27 mouse cellular contexts compared by ENCODE assay signal in the genomic region with DNA sequence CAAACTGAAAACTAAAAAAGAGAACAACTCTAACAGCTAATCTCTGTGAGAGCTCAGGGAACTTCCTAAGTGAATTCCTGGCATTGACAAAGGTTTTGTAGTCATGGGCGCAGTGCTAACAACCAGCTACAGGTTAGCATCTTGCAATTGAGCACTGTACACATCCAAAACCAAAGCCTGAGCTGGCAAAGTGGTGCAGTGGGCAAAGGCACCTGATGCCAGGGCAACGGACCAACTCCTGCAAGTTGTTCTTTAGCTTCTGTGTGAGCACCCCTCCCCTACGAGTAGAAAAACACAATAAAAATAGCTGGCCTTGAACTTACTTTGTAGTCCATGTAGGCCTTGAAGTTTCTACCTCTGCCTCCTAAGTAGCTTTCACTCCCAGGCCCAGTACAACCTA.
"Had no signal": no experiment of that assay in that cellular context is flagged by ENCODE, and none has a peak within 500 bp of the region (broad histone marks: within the 10 kb centered on the region; RNA-seq: fewer than 3 reads in every experiment).

No protein-coding gene starts in this region.

- DNase-seq: gastrocnemius, adult 2 months; gastrocnemius, postnatal 10 days; gastrocnemius, postnatal 25 days; heart, adult 18-20 months; heart, postnatal 10 days; heart, postnatal 4 days; kidney, adult 11 months; kidney, adult 2 months; kidney, adult 9 months; kidney, postnatal 14 days; kidney, postnatal 36 days; layer of hippocampus, adult 9-11 months; layer of hippocampus, postnatal 36 days; left cerebral cortex, postnatal 4 days had no signal

- H3K36me3 ChIP-seq: hindbrain, embryonic 15.5 days had no signal

- H3K4me1 ChIP-seq: heart, embryonic 10.5 days; hindbrain, embryonic 10.5 days; hindbrain, embryonic 12.5 days; kidney, embryonic 15.5 days; limb, embryonic 15.5 days had no signal

- H3K9ac ChIP-seq: heart, embryonic 12.5 days; hindbrain, embryonic 12.5 days; hindbrain, embryonic 15.5 days; kidney, embryonic 15.5 days; limb, embryonic 13.5 days; limb, embryonic 15.5 days; liver, embryonic 12.5 days; liver, embryonic 14.5 days had no signal

- H3K4me2 ChIP-seq: heart, embryonic 12.5 days; hindbrain, embryonic 12.5 days; hindbrain, embryonic 15.5 days; kidney, embryonic 15.5 days; limb, embryonic 13.5 days; limb, embryonic 15.5 days; liver, embryonic 12.5 days had no signal

- H3K27me3 ChIP-seq: heart, embryonic 12.5 days; hindbrain, embryonic 12.5 days; hindbrain, embryonic 15.5 days; kidney, embryonic 15.5 days; limb, embryonic 13.5 days; limb, embryonic 15.5 days; liver, embryonic 12.5 days had no signal

- H3K9me3 ChIP-seq: heart, embryonic 10.5 days; heart, embryonic 12.5 days; hindbrain, embryonic 10.5 days; hindbrain, embryonic 12.5 days; hindbrain, embryonic 15.5 days; kidney, embryonic 15.5 days; limb, embryonic 13.5 days; limb, embryonic 15.5 days; liver, embryonic 12.5 days had no signal

- ATAC-seq: hindbrain, postnatal 0 days; intestine, embryonic 16.5 days; liver, embryonic 12.5 days had no signal

- H3K27ac ChIP-seq: gastrocnemius, adult 2 months; heart, embryonic 10.5 days; hindbrain, embryonic 10.5 days; hindbrain, embryonic 12.5 days; hindbrain, embryonic 15.5 days; hindbrain, postnatal 0 days; kidney, embryonic 15.5 days; kidney, postnatal 0 days; limb, embryonic 13.5 days; limb, embryonic 15.5 days; liver, embryonic 12.5 days; liver, embryonic 14.5 days had no signal

- H3K4me3 ChIP-seq: gastrocnemius, adult 2 months; heart, embryonic 10.5 days; heart, embryonic 12.5 days; hindbrain, embryonic 10.5 days; hindbrain, embryonic 12.5 days; hindbrain, embryonic 15.5 days; kidney, embryonic 15.5 days; limb, embryonic 13.5 days; limb, embryonic 15.5 days; liver, embryonic 12.5 days had no signal
